In genomic region chr15:27937003-27937860, GRCm38 (mm10) we compare ENCODE assay signal across 8 mouse cellular contexts.
DNase-seq lines count a peak whose midpoint lies in the region; ATAC-seq and TF ChIP-seq lines count a peak whose summit lies in the region.

No protein-coding gene starts in this region.

- ATAC-seq in common myeloid progenitor, adult 5-6 weeks (replicated peaks; ENCODE audit: low read depth, poor library complexity, severe bottlenecking) = peak; percentile 83
- peak; percentile 98 for ATAC-seq in midbrain, embryonic 11.5 days (ENCODE audit: low FRiP score)
- ATAC-seq in stomach, embryonic 16.5 days (ENCODE audit: insufficient read depth, low FRiP score) = peak; percentile 89

- TF ChIP-seq CTCF in gastrocnemius, adult 2 months (IDR thresholded peaks at IDR 0.05) = peak; percentile 15; the same call in 1 of the 2 replicates

- WGBS in midbrain, embryonic 11.5 days = 6% methylated on average over 20 of the region's 20 CpGs
- 19% methylated on average over 20 of the region's 20 CpGs for WGBS in stomach, embryonic 16.5 days

- peaks cover 36% of the 10 kb centered on the region for H3K4me1 ChIP-seq in midbrain, embryonic 11.5 days (ENCODE audit: control insufficient read depth, insufficient read depth, low read length)
- peaks cover 37% of the 10 kb centered on the region for H3K4me1 ChIP-seq in stomach, embryonic 16.5 days (ENCODE audit: control insufficient read depth, insufficient read depth, low read length)

- peak overlapping the region; percentile 77 for H3K4me2 ChIP-seq in midbrain, embryonic 11.5 days
- peak overlapping the region; percentile 53 for H3K4me2 ChIP-seq in stomach, embryonic 16.5 days (ENCODE audit: low read depth, low read length)

- peaks cover 7% of the 10 kb centered on the region for H3K27me3 ChIP-seq in midbrain, embryonic 11.5 days (ENCODE audit: control insufficient read depth, insufficient read depth, low read length)
- H3K27me3 ChIP-seq in stomach, embryonic 16.5 days (ENCODE audit: control insufficient read depth, insufficient read depth, low read length) = no peaks in the 10 kb centered on the region

- peak overlapping the region; percentile 70 for H3K9ac ChIP-seq in midbrain, embryonic 11.5 days (ENCODE audit: low read length)
- peak overlapping the region; percentile 49 for H3K9ac ChIP-seq in stomach, embryonic 16.5 days (ENCODE audit: low read length)

- peak overlapping the region; percentile 49 for H3K27ac ChIP-seq in gastrocnemius, adult 2 months
- H3K27ac ChIP-seq in midbrain, embryonic 11.5 days (ENCODE audit: low read depth, low read length) = peak overlapping the region; percentile 78
- peak overlapping the region; percentile 47 for H3K27ac ChIP-seq in stomach, embryonic 16.5 days (ENCODE audit: low read length)

- no peaks in the 10 kb centered on the region for H3K9me3 ChIP-seq in midbrain, embryonic 11.5 days (ENCODE audit: control insufficient read depth, low read length)
- no peaks in the 10 kb centered on the region for H3K9me3 ChIP-seq in stomach, embryonic 16.5 days (replicated peaks; ENCODE audit: control insufficient read depth, low read length)

- H3K36me3 ChIP-seq in midbrain, embryonic 11.5 days (ENCODE audit: control insufficient read depth, insufficient read depth, low read length) = no peaks in the 10 kb centered on the region
- no peaks in the 10 kb centered on the region for H3K36me3 ChIP-seq in stomach, embryonic 16.5 days (ENCODE audit: control insufficient read depth, insufficient read depth, low read length)

- peak overlapping the region; percentile 50 for H3K4me3 ChIP-seq in gastrocnemius, adult 2 months
- peak overlapping the region; percentile 25 for H3K4me3 ChIP-seq in midbrain, embryonic 11.5 days (ENCODE audit: low read depth, low read length)
- peak overlapping the region; percentile 31 for H3K4me3 ChIP-seq in stomach, embryonic 16.5 days (replicated peaks; ENCODE audit: low read length)

- intact Hi-C loops in gastrocnemius, adult 2 months (cut with DNase I) = loop anchor here (5.0 kb wide), 1 partner anchor 45 kb away; no protein-coding TSS in a partner anchor
- intact Hi-C loops in gastrocnemius, postnatal 36 days (cut with DNase I) = no loop called here
- intact Hi-C loops in gastrocnemius, postnatal 14 days (cut with DNase I; ENCODE audit: low total_unique reads) = loop anchor here (5.0 kb wide), 1 partner anchor 85 kb away; no protein-coding TSS in a partner anchor
- intact Hi-C loops in left cerebral cortex, postnatal 36 days (cut with DNase I) = loop anchor here (5.0 kb wide), 1 partner anchor 85 kb away; no protein-coding TSS in a partner anchor

- DNase-seq in gastrocnemius, adult 2 months = peak; percentile 55
- DNase-seq in gastrocnemius, postnatal 36 days = no peak
- DNase-seq in gastrocnemius, postnatal 14 days = peak; percentile 44
- DNase-seq in kidney, adult 11 months = peak; percentile 51
- DNase-seq in left cerebral cortex, postnatal 36 days (ENCODE audit: low spot score in 2 of 2) = peak; percentile 80 to 82
- DNase-seq in midbrain, embryonic 11.5 days (ENCODE audit: low spot score, missing footprints) = peak; percentile 97

Comparison
In these comparisons a context has a peak if more than half of its experiments do, and no peak if none do; other contexts are left out.
1. DNase-seq: peak in gastrocnemius, adult 2 months (single experiment), gastrocnemius, postnatal 14 days (single experiment), kidney, adult 11 months (single experiment), left cerebral cortex, postnatal 36 days (2 of 2) and midbrain, embryonic 11.5 days (single experiment); none in gastrocnemius, postnatal 36 days (0 of 2).
2. Peak in every context shown above with its lines, with median percentiles within 50 percentile points of each other: H3K27ac ChIP-seq, H3K4me3 ChIP-seq and ATAC-seq.